Mouse (Mus musculus) granulocyte monocyte progenitor cell, adult 5-6 weeks (primary cell): ENCODE data around the gene Antxr2. TPM values are rescaled to one million over a fixed set of nuclear protein-coding genes. Genes with fewer than 3 reads are reported as not detected.

Experiments used
- ATAC-seq: replicated peaks from 2 replicates; pipeline ENCODE4 v1.8.0; 2016; ENCODE audit warnings: mild to moderate bottlenecking, moderate TSS enrichment, inconsistent platforms; ENCODE audit not compliant: poor library complexity, severe bottlenecking
- total RNA-seq, 2 experiments: library from RNA; stranded (forward) in 1 of 2; stranded (reverse) in 1 of 2; fragments of 200-712, 200-1000 nt in 1 of 2; fragments of >200 nt in 1 of 2; fragmentation: Nextera tagmentation in 1 of 2; gene quantifications; 2 replicates each; pipeline ENCODE4 v1.2.3; 2014 to 2017

Antxr2 gene
- total RNA-seq, 2 experiments from 2014 or later: 9.1 to 9.5 TPM

- no peak for ATAC-seq
Observed at GRCm38 (mm10) chr5:97847204-97847895, 183.5 kb downstream of the Antxr2 start.

GRCm38 (mm10) chr5:97846503-97846902 is 184.3 kb downstream of the Antxr2 start:
- ATAC-seq: no peak

- ATAC-seq: peak; percentile 65
Observed at GRCm38 (mm10) chr5:97842016-97842415, 188.8 kb downstream of the Antxr2 start.

GRCm38 (mm10) chr5:97839924-97840279 is 190.9 kb downstream of the Antxr2 start:
- ATAC-seq: peak; percentile 48

GRCm38 (mm10) chr5:97839271-97839923 is 191.4 kb downstream of the Antxr2 start:
- ATAC-seq: no peak

- no peak for ATAC-seq
Observed at GRCm38 (mm10) chr5:97837333-97837732, 193.5 kb downstream of the Antxr2 start.

GRCm38 (mm10) chr5:97835418-97835817 is 195.4 kb downstream of the Antxr2 start:
- ATAC-seq: no peak

- ATAC-seq: peak; percentile 91
Observed at GRCm38 (mm10) chr5:97834770-97835169, 196.1 kb downstream of the Antxr2 start.

Other genes with a start within 250 kb of the Antxr2 start
- not detected in 2 replicates for gene Prdm8, start 136.2 kb upstream of the Antxr2 start, total RNA-seq (2014; fragmentation: Nextera tagmentation)
- not detected in 2 replicates for gene Prdm8, start 136.2 kb upstream of the Antxr2 start, total RNA-seq (2017)
- gene Fgf5, start 223.1 kb upstream of the Antxr2 start, total RNA-seq (2014; fragmentation: Nextera tagmentation): not detected in 2 replicates
- gene Fgf5, start 223.1 kb upstream of the Antxr2 start, total RNA-seq (2017): not detected in 2 replicates